Mouse (Mus musculus) NIH3T3 (cell line): ENCODE measurements at regions not wholly inside any gene's neighbourhood (a gene's known extent, or its start where the extent isn't known, plus 50 kb on each side); places are given as distances from the start of the nearest gene placed in this dataset.
A peak's percentile ranks its signal among the peaks of the same experiment; 100 is the strongest.

Experiments
- DNase-seq: peaks from one replicate; pipeline ENCODE4 v3.0.0-alpha.2; 2012; ENCODE audit warnings: low read depth

GRCm38 (mm10) chr9:52240585-52241320 is 72.4 kb upstream of the Zc3h12c start:
- DNase-seq: no peak

GRCm38 (mm10) chr9:52234775-52235174 is 66.4 kb upstream of the Zc3h12c start:
- no peak for DNase-seq

GRCm38 (mm10) chr9:52229589-52229988 is 61.2 kb upstream of the Zc3h12c start:
- DNase-seq: no peak

- peak; percentile 34 for DNase-seq
These were observed 57.3 kb upstream of the Zc3h12c start for GRCm38 (mm10) chr9:52225646-52226045.

- DNase-seq: no peak
These were observed 55.2 kb upstream of the Zc3h12c start for GRCm38 (mm10) chr9:52223509-52224113.
